Mouse (Mus musculus) kidney, embryonic 16.5 days (tissue): ENCODE data around the gene Folr1. TPM values are rescaled to one million over a fixed set of nuclear protein-coding genes. Genes with fewer than 3 reads are reported as not detected.

Source experiments
- ATAC-seq: fragments of 200-750 bp; cut with Nextera tagmentation; 2 replicates; pipeline ENCODE4 v1.8.0; 2017; ENCODE audit warnings: moderate TSS enrichment; ENCODE audit not compliant: low FRiP score, low TSS enrichment
- H3K27ac ChIP-seq: fragments of 300-500 bp; sonication (generic); 2 replicates; pipeline ENCODE4 v1.5.1; 2014; ENCODE audit warnings: low read length
- H3K27me3 ChIP-seq: fragments of 300-500 bp; sonication (generic); 2 replicates; pipeline ENCODE4 v1.6.1; 2014; ENCODE audit warnings: low read length, control low read depth, mixed read lengths; ENCODE audit not compliant: insufficient read depth
- H3K36me3 ChIP-seq: fragments of 300-500 bp; sonication (generic); 2 replicates; pipeline ENCODE4 v1.6.1; 2014; ENCODE audit warnings: low read length, control low read depth, mixed read lengths; ENCODE audit not compliant: insufficient read depth
- H3K4me1 ChIP-seq: fragments of 300-500 bp; sonication (generic); 2 replicates; pipeline ENCODE4 v1.6.1; 2014; ENCODE audit warnings: low read length, control low read depth, mixed read lengths; ENCODE audit not compliant: insufficient read depth
- H3K4me2 ChIP-seq: fragments of 300-500 bp; sonication (generic); replicated peaks from 2 replicates; pipeline ENCODE4 v1.6.1; 2014; ENCODE audit warnings: low read depth, low read length
- H3K4me3 ChIP-seq: fragments of 300-500 bp; sonication (generic); 2 replicates; pipeline ENCODE4 v1.5.1; 2014; ENCODE audit warnings: mild to moderate bottlenecking, low read length
- H3K9ac ChIP-seq: fragments of 300-500 bp; sonication (generic); replicated peaks from 2 replicates; pipeline ENCODE4 v1.6.1; 2014; ENCODE audit warnings: low read length
- H3K9me3 ChIP-seq: fragments of 300-500 bp; sonication (generic); 2 replicates; pipeline ENCODE4 v1.6.1; 2016; ENCODE audit warnings: low read length, control low read depth
- WGBS: fragments of 180-500 bp; shearing (Covaris S2); extraction: QIAGEN DNeasy Blood & Tissue Kit; methylation state at CpG from one replicate; pipeline ENCODE4 v1.1.7; 2014; 5-methylcytosine and 5-hydroxymethylcytosine counted together
- polyA plus RNA-seq: library from polyadenylated mRNA; unstranded; fragments of >200 nt; fragmentation: Nextera tagmentation; extraction: Ambion mirVana; gene quantifications from 2 replicates; pipeline ENCODE4 v1.2.1, GENCODE M21; 2015

Folr1 gene
- polyA plus RNA-seq, 1 experiment from 2014 or later, result 98.0 TPM

DNA sequence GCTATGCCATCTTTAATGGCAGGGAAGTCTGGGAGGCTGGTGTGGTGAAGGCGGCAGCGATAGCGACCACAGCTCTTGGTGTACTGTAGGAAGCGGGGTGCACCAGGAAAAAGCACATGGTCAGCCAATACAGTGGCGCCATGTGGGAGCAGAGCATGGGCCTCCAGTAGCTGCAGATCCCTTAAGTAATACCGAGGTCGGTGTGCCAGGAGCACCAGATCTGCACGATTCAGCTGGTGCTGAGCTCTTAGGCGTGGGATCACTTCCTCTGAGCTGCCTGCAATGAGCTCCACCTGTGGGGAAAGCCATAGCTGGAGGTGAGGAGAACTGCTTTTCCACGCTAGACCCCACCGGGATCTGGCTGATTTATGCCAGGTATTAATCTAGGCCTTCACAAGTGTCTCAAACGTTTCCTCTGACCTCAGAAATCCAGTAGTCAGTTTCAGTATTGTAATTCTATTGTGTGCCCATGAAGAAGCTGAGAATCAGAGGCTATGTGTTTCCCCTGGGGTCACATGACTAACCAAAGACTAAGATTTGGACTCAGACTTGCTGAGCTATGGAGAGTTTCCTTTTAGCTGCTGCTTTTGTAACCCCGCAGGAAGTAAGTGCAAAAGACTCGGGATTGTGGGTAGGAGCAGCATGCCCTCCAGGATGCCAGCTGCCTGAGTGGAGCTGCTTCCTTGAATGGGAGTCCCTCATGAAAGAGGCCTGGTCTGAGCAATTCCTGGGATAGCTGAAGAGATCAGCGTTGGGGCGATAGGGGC lies 29.9 kb upstream of the Folr1 start:
- 85% methylated on average over 16 of the region's 16 CpGs for WGBS
- peaks cover 12% of the 10 kb centered on the region; the same call in 1 of the 2 replicates for H3K4me1 ChIP-seq
- no peak overlapping the region for H3K9ac ChIP-seq
- 0 out of 2 replicates have a peak, but pooled peaks cover 10% of the 10 kb centered on the region for H3K36me3 ChIP-seq
- no peak overlapping the region for H3K27ac ChIP-seq
- no peak overlapping the region for H3K4me3 ChIP-seq
- H3K9me3 ChIP-seq, result no peaks in the 10 kb centered on the region
- H3K4me2 ChIP-seq, result no peak overlapping the region
- no peaks in the 10 kb centered on the region for H3K27me3 ChIP-seq
- ATAC-seq, result no peak

DNA sequence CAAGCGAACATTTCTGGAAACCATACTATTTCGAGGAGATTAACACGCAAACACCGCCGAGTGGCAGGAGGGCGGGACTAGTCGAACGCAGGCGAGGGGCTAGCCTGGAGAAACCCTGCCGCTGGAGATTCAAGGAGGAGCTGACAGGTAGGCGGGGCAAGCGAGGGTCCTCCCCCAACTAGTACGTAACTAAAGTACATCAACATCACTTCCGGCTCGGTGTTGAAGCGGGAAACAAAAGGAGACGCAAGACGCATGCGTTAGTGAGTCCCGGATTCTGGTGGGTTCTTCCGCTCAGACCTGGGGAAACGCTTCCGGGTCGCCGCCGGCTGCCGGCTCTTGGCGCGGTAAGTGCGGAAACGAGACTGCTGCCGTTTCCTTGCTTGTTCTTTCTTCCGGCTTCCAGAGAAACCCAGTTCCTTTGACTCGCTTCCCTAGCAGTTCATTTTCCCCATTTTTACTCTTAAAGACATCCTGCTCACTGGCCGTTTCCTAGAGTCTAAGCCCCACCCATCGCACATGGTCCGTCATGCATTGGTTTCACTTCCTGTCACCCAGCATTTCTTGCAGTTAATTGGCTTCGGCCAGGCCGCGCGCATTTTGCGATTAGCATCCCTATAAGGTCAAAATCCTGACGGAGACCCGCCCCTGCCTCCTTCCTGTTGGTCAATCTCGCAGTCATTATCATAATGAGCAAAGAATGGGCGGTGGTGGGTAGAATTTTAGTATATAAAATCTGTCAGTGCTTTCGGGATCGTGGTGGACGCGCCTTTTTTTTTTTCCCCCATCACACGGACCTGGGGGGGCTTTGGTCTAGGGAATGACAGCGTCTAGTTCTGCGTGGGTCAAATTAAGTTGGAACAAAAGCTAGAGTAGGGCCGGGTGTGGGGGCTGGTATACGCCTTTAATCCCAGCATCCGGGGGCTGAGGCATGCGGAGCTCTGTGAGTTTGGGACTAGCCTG lies 25.8 kb upstream of the Folr1 start:
- Histone ChIP-seq H3K9me3 (no peaks in the 10 kb centered on the region), H3K27me3 (no peaks in the 10 kb centered on the region), H3K4me2 (peak overlapping the region; percentile 62), H3K4me3 (peak overlapping the region; percentile 81), H3K4me1 (peaks cover 6% of the 10 kb centered on the region; the same call in 1 of the 2 replicates), H3K9ac (peak overlapping the region; percentile 78), H3K36me3 (no peaks in the 10 kb centered on the region), H3K27ac (peak overlapping the region; percentile 96)
- under 1% methylated on average over 57 of the region's 57 CpGs for WGBS
- peak; percentile 99 for ATAC-seq

DNA sequence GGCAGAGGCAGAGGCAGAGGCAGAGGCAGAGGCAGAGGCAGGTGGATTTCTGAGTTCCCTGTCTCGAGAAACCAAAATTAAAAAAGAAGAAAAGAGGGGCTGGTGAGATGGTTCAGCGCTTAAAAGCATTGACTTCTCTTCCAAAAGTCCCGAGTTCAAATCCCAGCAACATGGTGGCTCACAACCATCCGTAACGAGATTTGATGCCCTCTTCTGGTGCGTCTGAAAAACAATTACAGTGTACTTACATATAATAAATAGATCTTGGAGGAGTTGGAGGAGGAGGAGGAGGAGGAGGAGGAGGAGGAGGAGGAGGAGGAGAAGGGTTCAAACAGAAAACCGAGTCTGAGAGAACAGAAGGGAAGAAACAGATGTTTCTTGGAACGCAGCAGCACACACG lies 25.1 kb upstream of the Folr1 start:
- Histone ChIP-seq H3K27me3 (no peaks in the 10 kb centered on the region), H3K4me1 (peaks cover 6% of the 10 kb centered on the region; the same call in 1 of the 2 replicates), H3K9me3 (no peaks in the 10 kb centered on the region), H3K4me2 (peak overlapping the region; percentile 53), H3K4me3 (peak overlapping the region; percentile 81), H3K36me3 (no peaks in the 10 kb centered on the region), H3K9ac (peak overlapping the region; percentile 72), H3K27ac (peak overlapping the region; percentile 58; the same call in 1 of the 2 replicates)
- ATAC-seq, result no peak
- WGBS, result 32% methylated on average over 9 of the region's 9 CpGs

DNA sequence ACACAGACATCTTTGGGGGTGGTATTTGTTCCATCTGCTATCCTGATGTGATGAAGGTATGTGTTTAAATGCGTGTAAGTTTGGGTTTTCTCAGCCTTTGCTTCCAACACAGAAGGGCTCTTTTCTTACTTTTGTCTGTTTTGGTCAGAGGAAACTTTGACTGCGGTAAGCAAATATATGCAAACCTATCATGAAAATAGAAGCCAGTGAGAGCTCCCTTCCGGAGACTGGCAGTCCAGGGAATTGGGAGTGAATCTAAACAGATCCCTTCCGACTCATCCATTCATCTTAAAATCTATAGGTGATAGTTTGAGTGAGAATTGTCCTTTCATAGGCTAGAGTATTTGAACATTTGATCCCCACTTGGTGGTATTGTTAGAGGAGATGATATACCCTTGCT lies 17.9 kb upstream of the Folr1 start:
- no peaks in the 10 kb centered on the region for H3K4me1 ChIP-seq
- H3K9ac ChIP-seq, result no peak overlapping the region
- 84% methylated on average over 4 of the region's 4 CpGs for WGBS
- no peak overlapping the region for H3K4me3 ChIP-seq
- H3K4me2 ChIP-seq, result no peak overlapping the region
- no peaks in the 10 kb centered on the region for H3K36me3 ChIP-seq
- no peaks in the 10 kb centered on the region for H3K9me3 ChIP-seq
- no peak for ATAC-seq
- no peak overlapping the region for H3K27ac ChIP-seq
- H3K27me3 ChIP-seq, result no peaks in the 10 kb centered on the region

DNA sequence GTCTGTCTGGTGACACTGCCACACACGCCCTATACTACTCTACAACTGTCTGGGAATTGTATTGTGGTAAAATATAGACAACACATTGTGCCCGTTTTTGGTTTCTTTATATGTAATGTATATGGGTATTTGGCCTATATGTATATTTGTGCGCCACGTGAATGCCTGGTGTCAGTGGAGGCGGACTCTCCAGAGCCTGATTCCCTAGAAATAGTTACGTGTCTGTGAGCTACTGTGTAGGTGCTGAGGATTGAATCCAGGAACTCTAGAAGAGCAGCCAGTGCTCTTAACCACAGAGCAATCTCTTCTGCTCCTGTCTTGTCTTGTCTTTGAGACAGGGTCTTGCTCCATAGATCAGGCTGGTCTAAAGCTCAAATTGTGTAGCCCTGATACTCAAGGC lies 15.7 kb upstream of the Folr1 start:
- H3K27me3 ChIP-seq, result no peaks in the 10 kb centered on the region
- no peak overlapping the region for H3K9ac ChIP-seq
- H3K4me1 ChIP-seq, result no peaks in the 10 kb centered on the region
- no peaks in the 10 kb centered on the region for H3K9me3 ChIP-seq
- 90% methylated on average over 6 of the region's 6 CpGs for WGBS
- no peak overlapping the region for H3K4me2 ChIP-seq
- no peak overlapping the region for H3K27ac ChIP-seq
- H3K36me3 ChIP-seq, result no peaks in the 10 kb centered on the region
- ATAC-seq, result no peak
- H3K4me3 ChIP-seq, result no peak overlapping the region

DNA sequence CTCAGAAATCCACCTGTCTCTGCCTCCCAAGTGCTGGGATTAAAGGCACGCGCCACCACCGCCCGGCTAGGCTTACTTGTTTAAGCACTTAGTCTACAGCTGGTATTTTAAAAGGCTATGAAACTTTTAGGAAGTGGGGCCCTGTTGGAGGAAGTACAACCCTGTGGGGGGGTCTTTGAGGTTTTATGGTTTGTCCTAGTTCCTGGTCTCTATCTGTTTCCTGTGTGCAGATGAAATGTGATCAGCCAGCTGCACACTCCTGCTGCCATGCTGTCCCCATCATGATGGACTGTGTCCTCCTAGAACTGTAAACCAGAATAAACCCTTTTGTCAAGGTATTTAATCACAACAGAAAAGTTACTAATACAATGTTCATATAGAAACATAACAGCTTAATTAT lies 13.6 kb upstream of the Folr1 start:
- H3K4me3 ChIP-seq, result no peak overlapping the region
- no peaks in the 10 kb centered on the region for H3K36me3 ChIP-seq
- H3K4me1 ChIP-seq, result no peaks in the 10 kb centered on the region
- H3K9ac ChIP-seq, result no peak overlapping the region
- no peaks in the 10 kb centered on the region for H3K27me3 ChIP-seq
- WGBS, result 97% methylated on average over 4 of the region's 4 CpGs
- no peaks in the 10 kb centered on the region for H3K9me3 ChIP-seq
- ATAC-seq, result no peak
- H3K27ac ChIP-seq, result no peak overlapping the region
- no peak overlapping the region for H3K4me2 ChIP-seq

DNA sequence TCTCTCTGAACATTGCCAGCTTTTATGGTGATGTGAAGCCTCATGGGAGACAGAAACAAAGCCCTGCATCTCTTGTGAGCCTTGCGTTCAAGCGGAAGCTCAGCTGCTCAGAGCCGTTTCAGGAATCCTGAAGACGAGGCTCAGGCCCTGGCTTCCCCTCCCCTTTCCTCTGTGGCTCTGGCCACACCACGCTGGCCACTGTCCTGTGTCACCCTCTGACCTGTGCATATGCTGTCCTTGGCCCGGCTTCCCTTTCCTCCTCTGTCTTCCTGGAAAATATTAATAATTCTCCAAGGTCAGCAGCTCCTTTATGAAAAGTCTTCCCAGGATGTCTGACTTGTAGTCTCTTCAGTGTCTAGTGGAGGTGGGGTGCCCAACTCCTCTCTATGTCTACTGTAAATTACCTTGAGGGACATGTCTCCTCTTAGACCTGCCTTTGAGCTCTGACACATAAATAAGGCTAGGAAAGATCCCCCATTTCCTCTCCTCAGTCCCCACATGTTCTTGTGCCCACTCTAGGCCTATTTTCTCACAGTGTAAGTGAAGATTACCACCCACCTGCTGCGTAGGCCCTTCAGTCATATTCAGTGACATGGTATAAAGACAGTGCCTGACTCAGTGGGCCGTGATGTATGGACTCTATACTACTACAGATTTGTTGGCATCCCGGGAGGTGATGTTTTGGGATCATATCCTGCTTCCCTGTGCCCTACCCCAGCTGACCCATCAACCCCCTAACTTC lies 12.0 kb upstream of the Folr1 start:
- Histone ChIP-seq H3K36me3 (no peaks in the 10 kb centered on the region), H3K27ac (no peak overlapping the region), H3K27me3 (no peaks in the 10 kb centered on the region), H3K9me3 (no peaks in the 10 kb centered on the region), H3K4me3 (no peak overlapping the region), H3K9ac (0 out of 2 replicates have a peak overlapping the region, but pooled peaks have one; percentile 0), H3K4me2 (no peak overlapping the region), H3K4me1 (no peaks in the 10 kb centered on the region)
- no peak for ATAC-seq
- WGBS, result 60% methylated on average over 9 of the region's 9 CpGs

DNA sequence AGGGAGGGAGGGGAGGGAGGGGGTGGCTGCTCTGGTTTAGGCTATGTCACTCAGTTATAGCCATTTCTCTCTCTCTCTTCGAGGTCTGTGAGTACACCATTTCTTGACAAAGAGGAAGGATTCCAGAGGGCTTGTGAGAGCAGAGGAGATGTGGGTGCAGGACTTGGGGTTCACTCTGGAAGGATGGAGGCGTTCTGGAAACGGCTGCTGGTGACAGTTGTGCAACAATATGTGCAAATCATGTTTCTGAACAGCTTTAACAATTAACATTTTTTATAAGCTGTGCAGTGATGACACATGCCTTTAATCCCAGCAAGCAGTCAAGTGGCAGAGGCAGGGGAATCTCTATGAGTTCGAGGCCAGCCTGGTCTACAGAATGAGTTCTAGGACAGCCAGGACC lies 10.3 kb upstream of the Folr1 start:
- no peak overlapping the region for H3K9ac ChIP-seq
- no peaks in the 10 kb centered on the region for H3K36me3 ChIP-seq
- 77% methylated on average over 4 of the region's 4 CpGs for WGBS
- no peaks in the 10 kb centered on the region for H3K4me1 ChIP-seq
- H3K9me3 ChIP-seq, result no peaks in the 10 kb centered on the region
- no peak overlapping the region for H3K4me3 ChIP-seq
- no peak for ATAC-seq
- H3K27me3 ChIP-seq, result no peaks in the 10 kb centered on the region
- no peak overlapping the region for H3K27ac ChIP-seq
- no peak overlapping the region for H3K4me2 ChIP-seq

DNA sequence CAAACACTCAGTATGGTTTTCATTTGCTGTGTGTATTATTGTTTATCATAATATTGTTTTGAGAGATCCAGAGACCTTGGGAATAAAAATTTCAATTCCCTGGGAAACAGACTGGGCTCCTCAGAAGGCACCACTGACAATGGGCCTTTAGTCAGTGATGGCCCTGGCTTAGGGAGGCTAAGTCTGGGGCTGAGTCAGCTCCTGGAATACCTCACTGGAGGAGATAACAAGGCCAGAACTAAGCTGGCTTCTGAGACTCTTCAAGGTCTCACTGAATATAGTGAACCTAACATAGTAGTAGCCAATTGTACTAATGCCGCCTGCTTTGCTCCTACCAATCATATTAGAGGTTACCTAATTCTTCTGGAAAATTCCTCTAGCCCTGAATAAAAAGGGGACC lies 5.4 kb upstream of the Folr1 start:
- no peak overlapping the region for H3K27ac ChIP-seq
- no peaks in the 10 kb centered on the region for H3K27me3 ChIP-seq
- no peaks in the 10 kb centered on the region for H3K9me3 ChIP-seq
- no peaks in the 10 kb centered on the region for H3K4me1 ChIP-seq
- H3K4me2 ChIP-seq, result no peak overlapping the region
- H3K36me3 ChIP-seq, result no peaks in the 10 kb centered on the region
- ATAC-seq, result no peak
- WGBS, result 97% methylated on average over 1 of the region's 1 CpGs
- no peak overlapping the region for H3K4me3 ChIP-seq
- H3K9ac ChIP-seq, result no peak overlapping the region
